Mouse (Mus musculus): ENCODE results near the gene Lrrc29.

The Lrrc29 gene

DNA sequence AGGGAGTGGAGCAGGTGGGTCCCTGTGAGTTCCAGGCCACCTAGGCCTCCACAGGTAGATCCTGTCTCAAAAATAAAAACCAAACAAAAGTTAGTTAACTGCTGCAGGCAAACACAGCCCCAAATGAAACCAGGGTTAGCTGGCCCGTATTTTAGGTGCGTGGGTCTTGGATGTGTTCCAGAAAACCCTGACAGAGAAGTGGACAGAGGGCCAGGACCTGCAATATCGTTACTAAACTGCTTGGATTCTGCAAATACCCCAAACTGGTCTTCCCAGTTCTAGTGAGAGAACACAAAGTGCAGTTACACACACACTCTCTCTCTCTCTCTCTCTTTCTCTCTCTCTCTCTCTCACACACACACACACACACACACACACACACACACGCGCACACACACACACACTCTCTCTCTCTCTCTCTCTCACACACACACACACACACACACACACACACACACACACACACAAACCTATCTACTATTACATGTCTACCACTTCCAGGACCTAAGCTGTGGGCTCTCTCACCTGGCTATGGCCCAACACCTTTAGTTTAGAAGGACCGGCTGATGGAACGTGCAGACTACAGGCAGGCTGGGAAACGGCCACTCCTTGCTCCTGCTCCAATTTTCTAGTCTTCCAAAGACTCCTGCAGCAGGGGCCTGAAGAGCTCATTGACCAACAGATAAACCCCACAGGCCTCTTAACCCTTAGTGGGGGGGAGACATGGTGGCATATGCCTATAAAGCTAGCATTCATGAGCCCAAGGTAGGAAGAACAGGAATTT lies 17.9 kb upstream of the Lrrc29 start:
- no peak for DNase-seq (ENCODE audit: low spot score)

DNA sequence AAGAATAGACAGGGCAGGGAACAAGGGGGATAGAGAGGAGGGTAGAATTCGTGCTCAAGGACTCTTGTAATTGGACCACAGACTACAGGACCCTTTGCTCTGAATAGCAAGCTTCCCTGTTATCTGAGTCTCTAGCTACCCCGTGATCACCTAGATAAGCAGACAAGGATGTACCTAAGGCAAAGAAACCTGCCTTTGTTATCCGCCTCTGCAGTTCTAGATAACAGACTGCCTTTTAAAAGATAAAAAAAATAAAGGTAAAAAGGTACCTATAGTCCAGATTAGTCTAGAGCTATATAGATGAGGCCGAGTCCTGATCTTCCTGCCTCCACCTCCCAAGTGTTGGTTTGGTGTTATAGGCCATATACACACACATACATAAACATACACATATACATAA lies 16.7 kb upstream of the Lrrc29 start:
- DNase-seq (ENCODE audit: low spot score) = no peak

DNA sequence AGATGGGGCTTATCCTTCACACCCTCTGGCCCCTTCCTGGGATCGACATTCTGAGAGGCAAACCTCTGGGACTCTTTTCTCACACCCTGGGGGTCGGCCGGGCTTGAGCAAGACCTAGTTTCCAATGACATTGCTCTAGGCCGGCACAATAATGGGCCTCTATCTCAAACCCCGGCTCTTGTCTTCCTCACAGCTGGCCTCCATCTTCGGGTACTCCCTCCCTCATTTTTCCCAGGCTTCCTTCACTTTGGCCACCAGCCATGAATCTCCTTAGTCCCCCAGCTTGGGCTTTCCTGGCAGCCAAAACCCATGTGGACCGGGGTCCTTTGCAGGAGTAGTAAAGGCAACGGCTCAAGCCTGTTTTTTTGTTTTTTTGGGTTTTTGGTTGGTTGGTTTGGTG lies 15.3 kb upstream of the Lrrc29 start:
- DNase-seq (ENCODE audit: low spot score) = no peak

DNA sequence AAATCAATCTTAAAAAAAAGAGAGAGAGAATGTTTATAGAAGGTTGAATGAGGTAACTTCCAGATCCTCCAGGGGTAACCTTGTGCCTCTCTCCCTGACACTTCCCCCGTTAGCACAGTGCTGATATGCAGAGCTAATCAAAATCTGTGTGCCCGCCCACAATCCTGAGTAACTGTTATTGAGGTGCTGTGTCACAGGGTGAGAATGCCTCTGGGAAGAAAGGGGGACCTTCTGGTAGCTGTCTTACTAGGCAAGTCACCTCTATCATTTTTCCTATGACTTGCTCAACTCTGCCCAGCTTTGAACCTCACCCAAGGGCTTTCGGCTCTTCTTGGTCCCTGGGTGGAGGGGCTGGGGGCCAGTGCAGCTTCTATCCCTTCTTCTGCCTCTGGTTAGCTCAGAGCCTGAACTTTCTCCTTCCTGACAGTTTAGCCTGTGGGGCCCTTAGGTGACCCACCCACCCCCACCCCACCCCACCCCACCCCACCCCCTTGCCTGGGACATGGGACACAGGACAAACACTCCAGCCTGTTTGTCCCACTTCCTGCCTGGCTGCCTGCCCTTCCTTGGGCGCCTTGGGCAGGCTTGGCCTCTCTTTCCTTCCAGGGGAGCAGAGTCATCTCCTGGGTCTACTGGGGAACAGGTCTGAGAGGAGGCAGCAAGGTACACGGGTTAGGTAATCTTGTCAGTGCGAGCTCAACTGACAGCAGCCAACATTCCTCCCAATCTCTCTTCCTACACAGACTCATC lies 14.0 kb upstream of the Lrrc29 start:
- DNase-seq (ENCODE audit: low spot score) = no peak

DNA sequence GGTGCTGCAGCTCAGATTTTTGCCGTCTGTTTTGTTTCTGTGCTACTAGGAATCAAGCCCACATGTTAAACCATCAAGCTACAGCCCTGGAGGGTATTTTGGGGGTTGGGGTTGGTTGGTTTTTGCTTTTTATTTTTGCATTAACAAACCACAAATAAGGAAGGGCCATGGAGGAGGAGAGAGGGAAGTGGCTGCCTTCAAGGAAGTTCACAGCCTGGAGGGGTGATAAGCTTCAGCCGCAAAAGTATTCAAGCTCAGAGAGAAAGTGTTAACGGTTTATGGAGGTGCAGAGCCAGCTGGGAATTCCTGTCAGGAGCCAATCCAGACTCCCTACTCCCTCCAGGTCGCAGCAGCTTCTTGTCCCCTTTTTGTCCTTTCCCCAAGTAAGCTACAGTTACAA lies 12.9 kb upstream of the Lrrc29 start:
- no peak for DNase-seq (ENCODE audit: low spot score)

DNA sequence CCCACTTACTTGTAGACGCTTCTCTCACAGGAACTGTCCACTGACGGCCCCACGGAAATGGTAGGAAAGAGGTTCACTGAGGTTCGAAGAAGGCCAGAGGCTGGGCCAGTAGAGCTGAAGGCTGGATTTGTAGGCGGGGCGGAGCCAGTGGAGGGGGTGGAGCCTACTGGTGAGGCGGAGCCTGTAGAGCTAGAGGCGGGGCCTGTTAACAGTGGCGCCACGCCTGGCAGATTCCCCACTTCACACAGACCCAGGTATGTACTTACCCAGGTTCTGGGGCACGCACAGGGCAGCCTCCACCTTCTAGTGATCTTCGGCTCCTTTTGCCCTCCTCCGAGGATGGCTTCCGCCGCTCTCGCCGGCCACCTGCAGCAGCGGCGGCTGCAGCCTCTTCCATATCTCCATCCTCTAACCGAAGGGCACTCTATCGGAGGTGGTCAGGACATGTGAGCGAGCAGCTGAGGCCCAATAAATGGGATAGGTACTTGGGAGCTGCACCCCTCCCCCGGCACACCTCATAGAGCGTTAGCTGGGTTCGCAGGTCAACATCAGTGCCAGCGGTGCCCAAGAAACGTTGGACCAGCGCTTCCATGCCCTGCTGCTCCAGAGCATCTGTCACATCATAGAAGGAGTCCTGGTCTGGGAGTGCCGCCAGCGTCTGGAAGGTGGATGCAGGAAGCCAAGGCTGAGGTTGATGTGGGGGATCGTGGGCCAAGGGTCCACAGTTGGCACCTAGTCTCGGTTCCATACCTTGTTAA lies 10.5 kb upstream of the Lrrc29 start:
- no peak for DNase-seq (ENCODE audit: low spot score)

DNA sequence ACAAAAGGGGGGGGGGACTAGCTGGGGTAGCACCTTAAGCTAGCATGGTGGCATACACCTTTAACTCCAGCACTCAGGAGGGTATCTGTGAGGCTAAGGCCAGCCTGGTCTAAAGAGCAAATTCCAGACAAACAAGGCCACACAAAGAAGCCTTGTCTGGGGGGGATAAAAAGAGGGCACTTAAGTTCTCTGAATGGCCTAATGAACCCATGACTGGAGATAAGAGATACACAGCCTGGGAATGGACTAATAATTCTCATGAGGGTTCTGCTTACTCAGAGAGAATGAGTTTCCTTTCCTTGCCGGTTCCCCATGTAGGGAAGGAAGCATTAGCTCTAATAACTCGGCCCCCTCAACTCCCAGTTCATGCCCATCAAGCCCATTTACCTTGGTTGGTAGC lies 6.4 kb upstream of the Lrrc29 start:
- DNase-seq (ENCODE audit: low spot score) = no peak

DNA sequence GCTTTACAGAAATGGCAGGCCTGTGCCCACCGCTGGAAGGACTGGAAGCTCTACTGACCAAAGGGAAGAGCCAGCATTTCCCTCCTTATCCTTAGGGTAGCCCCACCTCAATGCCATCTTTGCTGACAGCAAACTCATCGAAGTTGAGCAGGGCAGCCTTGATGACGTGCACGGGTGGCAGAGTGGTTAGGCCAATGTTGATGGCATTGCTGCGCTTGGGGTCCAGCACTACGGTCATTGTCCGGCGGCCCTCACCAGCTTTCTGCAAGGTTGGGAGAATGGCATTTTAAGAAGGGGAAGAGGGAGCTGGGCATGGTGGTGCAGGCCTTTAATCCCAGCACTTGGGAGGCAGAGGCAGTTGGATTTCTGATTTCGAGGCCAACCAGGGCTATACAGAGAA lies 5.9 kb upstream of the Lrrc29 start:
- no peak for DNase-seq (ENCODE audit: low spot score)

DNA sequence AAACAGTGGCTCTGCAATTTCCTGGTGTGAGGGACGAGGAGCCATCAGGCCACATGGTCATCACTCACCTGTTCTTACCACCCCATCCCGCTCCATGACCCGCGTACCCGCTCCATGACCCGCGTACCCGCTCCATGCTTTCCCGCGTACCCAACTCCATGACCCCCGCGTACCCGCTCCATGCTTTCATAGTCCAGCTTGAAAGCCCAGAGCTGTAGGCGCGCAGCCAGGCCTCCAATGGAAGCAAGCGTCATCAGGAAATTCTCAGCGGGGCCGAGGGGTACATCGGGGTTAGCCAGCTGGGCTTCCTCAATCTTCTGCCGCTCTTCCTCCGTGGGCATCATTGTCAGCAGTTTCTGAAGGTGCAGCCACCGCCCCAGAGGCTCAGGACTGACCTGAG lies 5.4 kb upstream of the Lrrc29 start:
- no peak for DNase-seq (ENCODE audit: low spot score)

DNA sequence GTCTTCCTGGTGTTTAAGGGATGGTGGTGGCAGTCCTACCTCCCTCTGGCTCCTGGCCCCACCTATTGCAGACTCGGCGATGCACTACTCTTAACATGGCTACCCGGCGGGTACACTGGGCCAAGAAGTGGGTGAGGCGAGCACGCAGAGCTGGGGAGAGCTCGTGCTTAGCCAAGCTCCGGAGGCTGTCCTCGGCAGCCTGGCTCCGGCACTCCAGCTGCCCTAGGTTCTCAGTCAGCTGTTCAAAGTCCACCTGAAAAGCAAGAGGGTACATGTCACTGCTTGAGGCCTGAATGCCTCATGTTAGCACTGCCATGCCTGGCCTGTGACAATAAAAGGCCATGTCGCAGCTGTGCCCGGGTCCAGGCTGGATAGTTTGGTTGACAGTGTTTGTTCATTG lies 4.2 kb upstream of the Lrrc29 start:
- no peak for DNase-seq (ENCODE audit: low spot score)

DNA sequence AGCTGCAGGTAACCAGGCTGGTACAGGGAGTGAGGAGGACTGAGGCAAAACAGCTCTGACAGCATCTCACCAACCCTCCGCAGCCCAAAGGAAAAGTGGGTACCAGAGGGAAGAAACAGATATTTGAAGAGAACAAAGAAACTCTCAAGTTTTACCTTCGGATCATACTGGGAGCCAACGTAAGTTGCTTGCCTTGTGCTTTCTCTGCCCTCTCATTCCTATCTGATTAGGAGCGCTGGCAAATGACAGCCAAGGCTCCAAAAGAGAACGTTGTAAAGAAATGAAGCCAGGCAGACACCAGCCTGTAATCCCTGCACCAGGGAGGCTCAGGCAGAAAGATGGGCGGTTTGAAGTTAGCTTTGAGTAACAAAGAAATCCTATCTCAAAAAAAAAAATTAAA lies 890 bp upstream of the Lrrc29 start:
- no peak for DNase-seq (ENCODE audit: low spot score)

DNA sequence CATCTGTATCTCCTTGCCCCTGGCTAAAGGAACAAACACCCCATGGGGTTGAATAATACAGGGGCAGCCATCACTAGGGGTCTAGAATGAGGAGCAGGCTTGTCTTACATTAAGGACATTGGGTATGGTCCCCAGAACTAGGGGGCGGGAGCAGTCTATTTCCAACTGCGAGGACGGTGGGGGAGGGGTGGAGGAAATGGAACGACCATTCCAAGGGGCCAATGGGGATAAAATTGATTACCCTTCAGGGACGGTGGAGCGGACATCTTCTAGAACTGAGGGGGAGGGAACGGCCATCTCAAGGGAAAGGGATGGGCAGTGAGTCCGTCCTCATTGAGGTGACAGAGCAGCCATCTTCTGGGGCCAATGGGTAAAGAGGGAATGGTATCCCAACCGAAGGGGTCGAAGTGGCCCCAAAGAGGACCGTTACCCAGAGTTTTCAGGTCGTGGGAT lies 411 bp downstream of the Lrrc29 start:
- no peak for DNase-seq (ENCODE audit: low spot score)

DNA sequence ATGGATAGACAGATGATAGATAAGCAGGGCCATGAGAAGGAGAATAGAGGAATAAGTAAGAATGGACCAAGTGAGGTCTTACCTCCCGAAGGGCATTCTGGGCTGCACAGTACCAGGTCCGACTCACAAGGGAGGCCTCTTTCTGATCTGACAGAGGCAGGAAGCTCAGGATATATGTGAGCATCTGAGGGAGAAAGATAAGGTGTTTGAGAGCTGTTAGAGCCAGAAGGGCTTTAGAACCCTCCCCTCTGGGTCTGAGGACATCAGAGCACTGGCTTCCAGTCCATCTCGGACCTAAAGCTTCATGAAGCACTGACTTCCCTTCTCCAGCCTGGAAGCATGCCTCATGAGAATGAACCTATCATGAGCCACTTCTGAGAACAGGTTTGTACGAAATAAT lies 2.9 kb downstream of the Lrrc29 start:
- no peak for DNase-seq (ENCODE audit: low spot score)

DNA sequence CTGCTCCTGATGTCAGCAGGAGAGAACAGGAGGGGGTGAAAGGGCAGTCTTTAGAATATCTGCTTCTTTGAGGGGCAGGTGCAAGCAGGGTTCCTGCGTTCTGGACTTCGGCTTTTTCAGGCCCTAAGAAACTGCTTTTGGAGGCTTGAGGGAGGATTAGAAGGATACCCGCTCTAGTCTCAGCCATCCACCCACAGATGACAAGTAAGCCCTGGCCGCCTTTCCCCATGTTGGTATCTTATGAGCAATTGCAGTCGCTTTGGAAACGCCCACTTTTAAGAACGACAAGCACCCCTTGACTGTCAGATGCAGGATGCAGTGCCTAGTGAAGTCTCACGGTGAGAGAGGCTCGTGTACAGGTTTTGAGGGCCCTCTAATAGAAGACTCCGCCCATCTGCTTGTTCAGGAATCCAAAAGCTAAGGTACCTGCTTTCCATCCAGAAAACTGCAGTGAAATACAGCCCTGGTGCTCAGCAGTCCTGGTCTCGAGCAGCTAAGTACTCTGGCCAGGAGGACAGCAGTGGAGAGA lies 7.4 kb downstream of the Lrrc29 start:
- no peak for DNase-seq (ENCODE audit: low spot score)

DNA sequence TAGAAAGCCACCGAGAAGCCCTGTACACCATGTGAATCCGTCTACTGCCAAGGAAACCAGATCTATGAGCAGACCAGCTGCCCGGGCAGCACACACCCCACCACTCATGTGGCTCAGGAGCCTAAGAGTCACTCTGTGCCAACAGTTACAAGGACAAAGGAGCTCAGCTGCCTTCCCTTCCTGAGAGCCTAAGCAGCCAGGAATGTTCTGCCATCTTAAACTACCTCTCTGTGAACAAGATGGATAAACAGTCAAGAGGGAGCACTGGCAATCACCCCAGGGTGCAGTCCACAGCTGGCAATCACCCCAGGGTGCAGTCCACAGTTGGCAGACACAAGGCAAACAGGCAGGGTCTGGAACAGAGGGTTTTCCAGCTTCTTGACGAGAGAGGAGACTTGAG lies 8.1 kb downstream of the Lrrc29 start:
- no peak for DNase-seq (ENCODE audit: low spot score)

DNA sequence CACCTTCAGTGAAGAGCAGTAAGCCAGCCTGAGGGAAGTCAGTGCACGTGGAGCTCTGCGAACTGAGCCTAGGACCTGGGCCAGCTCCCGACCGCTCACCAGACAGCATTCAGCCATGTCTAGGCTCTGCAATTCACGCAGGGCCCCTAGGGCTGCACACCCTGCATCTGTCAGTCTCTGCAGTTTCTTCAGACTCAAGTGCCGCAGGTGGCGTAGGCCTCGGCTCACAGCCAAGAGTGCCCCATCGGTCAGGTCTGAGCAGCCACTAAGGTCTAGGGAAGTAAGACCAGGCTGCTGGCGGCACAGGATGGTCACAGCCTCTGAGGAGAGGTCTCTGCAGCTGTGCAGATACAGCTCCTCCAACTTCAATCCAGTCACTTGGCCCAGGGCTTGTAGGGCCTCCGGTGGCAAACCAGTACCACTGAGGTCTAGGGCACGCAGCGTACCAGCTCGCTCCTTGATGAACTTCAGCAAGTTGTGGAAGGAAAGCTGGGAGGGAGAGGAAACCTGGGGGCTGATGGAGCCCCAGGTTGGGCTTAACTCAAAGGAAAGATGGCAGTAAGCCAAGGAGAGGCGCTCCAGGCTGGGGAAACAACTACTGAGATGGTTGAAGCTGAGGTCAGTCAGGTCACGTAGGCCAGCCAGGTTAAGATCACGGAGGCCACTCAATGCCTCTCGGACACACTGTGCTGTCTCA lies 10.9 kb downstream of the Lrrc29 start:
- DNase-seq (ENCODE audit: low spot score) = no peak

DNA sequence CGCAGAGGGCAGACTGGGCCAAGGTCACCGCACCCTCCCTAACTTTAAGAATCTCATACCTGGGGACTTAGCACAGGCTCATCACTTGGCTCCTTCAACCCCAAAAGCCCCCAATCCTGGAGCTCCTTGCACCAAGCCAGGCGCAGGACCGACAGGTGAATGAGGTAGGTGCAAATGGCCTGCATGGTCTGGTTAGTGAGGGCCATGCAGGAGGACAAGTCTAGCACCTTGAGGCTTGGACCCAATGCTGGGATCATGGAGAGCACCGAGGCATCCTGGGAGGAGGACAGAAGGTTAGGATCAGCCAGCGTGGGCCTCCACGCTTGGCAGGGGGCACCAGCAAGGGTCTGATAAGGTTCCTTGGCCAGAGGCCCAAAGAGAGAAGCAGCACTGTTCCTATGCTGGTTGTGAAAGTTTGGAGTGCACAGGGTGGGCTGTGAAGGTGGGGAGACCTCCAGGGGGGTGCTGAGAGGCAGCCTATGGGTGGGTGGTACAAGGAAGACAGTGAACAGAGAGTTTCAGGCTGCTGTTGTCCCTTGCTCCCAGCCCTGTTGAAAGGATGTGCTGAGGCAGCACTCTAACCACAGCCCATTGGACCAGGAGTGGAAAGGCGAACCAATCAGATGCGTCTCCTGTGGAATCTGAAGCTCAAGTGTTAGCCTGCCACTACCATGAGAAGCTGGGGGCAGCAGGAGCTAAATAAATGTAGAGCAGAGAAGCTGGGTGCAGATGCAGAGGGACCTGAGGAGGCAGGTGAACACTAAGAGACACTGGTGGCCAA lies 12.3 kb downstream of the Lrrc29 start:
- no peak for DNase-seq (ENCODE audit: low spot score)

DNA sequence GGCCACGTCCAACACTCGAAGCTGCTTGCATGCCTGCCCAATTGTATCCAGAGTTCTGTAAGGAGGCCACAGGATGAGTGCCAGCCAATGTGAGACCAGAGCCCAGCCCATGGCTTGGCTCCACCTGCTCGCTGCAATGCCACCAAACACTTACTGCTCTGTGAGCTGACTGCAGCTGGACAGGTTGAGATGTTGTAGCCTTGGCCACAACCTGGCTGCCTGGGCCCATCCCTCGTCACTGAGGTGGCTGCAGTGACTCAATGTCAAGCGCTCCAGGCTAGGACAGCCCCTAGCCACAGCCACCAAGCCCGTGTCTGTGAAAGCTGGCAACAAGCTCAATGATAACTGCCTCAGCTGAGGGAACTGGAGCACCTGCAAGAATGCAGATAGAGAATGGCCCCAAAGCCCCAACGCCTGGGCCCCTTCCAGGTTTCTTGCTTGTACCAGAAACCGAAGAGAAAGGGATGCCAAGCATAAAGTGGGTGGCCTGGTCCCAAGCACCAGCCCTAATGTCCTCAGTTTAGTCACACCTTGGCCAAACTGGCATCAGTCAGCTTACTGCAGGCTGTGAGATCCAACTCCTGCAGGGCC lies 13.1 kb downstream of the Lrrc29 start:
- no peak for DNase-seq (ENCODE audit: low spot score)

DNA sequence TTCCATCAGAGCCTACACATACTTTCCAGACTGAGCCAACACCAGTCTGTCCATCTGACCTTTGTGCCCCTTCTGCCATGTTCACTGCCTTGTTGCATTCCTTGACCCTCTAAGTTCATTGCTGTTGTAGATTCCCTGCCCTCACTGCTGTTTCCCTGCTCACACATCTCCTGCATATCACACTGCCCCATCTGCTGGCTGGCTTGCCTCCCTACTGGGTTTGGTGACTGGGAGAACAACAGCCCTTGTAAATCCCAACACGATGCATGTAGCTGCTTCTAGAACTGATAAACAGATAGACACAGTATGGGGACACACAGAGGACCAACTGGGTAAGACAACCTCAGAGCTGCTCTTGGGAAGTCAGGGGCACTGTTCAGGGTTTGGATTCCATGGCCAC lies 14.4 kb downstream of the Lrrc29 start:
- DNase-seq (ENCODE audit: low spot score) = no peak

DNA sequence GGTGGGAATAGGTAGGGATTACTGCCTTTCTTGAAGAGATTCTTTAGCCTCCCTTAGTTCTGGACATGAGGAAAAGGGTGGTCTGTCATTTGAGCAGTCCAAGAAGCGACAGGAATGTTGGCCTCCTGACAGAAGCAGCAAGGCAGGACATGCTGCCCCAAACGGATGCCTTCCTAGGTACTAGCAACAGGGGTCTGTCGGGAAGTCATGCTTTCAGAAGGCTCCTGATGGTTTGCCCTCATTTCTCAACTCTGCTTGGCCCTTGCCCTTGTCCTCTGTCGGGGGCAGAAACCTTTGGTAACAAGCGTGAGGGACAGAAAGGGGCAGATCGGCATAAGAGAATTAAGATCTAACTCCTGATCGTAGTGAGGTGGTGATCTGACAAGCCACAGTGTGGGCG lies 16.0 kb downstream of the Lrrc29 start:
- no peak for DNase-seq (ENCODE audit: low spot score)
